Mouse (Mus musculus) adipocyte (in vitro differentiated cells): ENCODE results near the gene Nutm1.
A peak's percentile ranks its signal among the peaks of the same experiment; 100 is the strongest.

Experiments
- DNase-seq: peaks from one replicate; pipeline ENCODE4 v3.0.0-alpha.2; 2016; ENCODE audit warnings: low spot score

Gene Nutm1

GRCm38 (mm10) chr2:112261748-112262653 is 2.9 kb upstream of the Nutm1 start, which contains the start of gene Nop10:
Nop10 (plus strand) TSS chr2:112261926.
- peak; percentile 94 for DNase-seq

- no peak for DNase-seq
Measured at GRCm38 (mm10) chr2:112254675-112255515, 4.2 kb downstream of the Nutm1 start.

DNA sequence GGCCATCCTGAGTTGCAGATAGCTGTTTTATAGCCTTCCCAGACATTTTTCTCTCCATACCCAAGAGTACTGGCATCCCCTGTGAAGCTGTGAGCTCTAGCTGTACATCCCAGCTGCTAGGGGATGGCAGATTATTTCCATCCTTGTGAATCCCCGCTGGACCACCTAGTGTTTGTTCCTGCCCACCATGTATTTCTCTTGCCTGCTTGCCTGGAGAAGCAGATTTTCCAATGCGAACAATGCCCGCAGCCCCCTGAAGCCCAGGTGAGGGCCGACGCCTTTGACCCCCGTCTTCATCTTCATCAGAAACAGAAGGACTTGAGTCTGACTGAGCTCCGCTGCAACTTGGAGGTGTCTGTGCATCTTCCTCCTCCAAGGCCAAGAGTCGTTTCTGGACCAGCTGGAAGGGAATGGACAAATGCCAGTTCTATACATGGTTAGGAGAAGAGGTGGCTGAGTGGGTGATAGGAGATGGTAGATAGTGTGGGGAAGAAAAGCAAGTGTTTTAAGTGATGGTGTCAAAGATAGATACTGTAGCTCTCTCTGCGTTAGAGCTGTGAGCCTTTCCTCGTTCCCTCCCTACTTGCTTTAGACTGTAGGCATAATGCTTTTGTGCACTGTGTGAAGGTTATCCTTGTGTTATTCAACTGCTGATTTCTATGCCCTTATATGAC is 9.2 kb downstream of the Nutm1 start:
- DNase-seq: no peak

DNA sequence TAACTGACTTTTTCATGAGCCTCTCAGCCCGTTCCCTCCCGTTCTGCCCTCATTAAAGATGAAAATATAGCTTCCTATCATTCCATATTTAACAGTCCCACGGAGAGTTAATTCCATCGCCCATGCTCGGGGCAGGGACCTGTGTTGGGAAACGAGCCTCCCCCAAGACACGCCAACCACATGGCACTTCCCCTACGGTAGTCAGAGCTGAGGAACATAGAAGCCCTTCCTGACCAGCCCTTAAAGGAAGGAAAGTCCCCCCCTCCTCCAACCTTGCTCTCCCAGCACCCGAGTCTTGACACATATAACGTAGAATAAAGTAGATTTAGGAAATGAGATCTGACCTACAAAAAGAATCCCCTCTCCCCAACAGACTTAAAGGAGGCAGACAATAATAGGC is 11.8 kb downstream of the Nutm1 start:
- no peak for DNase-seq

GRCm38 (mm10) chr2:112246193-112246592 is 12.9 kb downstream of the Nutm1 start:
- DNase-seq: no peak

GRCm38 (mm10) chr2:112245307-112245706 is 13.8 kb downstream of the Nutm1 start:
- no peak for DNase-seq

GRCm38 (mm10) chr2:112241787-112242186 is 17.3 kb downstream of the Nutm1 start:
- DNase-seq: no peak

GRCm38 (mm10) chr2:112239935-112240721 is 19.0 kb downstream of the Nutm1 start:
- no peak for DNase-seq

DNA sequence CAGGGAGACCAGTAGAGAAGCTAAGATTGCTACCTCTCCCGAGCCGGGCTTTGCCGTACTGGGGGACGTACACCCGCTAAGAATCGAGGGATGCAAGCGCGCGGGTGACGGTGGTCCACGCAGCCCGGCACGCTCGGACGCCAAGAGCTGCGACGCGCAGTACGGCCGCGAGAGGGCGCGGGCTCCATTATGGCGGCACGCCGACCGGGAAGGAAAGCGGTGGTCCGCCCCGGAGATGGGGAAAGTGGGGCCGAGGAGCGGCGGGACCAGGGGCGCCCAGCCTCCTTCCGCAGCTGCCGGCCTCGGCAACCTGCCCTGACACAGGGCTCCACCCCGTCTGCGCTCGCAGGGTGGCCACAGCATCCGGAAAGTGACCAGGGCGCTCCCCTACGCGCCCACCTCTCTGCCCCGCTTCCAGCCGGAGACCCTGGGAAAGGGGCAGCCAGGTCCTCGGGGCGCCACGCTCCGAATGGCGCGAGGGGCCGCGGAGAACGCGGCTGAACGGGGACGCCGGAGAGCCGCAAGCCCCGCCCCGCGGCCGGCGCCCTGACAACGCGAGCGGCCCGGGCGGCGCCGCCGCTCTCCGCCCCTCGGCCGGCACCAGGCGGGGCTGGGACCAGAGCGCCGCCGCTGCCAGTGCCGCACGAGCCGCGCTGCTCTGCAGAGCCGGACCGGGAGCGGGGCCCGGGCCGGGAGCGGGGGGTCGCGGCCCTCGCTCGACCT is 19.7 kb downstream of the Nutm1 start, which contains the start of gene Lpcat4:
Lpcat4 (plus strand) TSS at position 257 of the 723 bp plus-strand sequence.
- DNase-seq: peak; percentile 58

GRCm38 (mm10) chr2:112238006-112238405 is 21.1 kb downstream of the Nutm1 start:
- DNase-seq: no peak

DNA sequence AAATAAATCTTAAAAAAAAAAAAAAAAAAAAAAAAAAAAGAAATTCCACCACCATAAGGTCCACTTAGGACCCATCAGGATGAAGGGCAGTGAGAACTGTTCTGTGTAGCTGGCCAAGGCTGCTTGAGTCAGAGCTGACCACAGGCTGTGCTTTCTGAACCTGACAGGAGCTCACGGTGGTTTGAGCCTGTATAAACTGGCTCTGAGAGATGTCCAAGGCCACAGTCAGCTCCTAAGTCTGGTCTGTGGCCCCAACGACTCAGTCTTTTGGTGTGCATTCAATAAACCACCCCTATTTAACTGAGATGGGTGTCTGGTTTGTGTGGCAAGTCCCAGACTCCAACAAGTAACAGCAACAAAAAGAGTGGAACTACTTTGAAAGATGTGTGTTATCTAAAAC is 22.5 kb downstream of the Nutm1 start:
- DNase-seq: no peak

DNA sequence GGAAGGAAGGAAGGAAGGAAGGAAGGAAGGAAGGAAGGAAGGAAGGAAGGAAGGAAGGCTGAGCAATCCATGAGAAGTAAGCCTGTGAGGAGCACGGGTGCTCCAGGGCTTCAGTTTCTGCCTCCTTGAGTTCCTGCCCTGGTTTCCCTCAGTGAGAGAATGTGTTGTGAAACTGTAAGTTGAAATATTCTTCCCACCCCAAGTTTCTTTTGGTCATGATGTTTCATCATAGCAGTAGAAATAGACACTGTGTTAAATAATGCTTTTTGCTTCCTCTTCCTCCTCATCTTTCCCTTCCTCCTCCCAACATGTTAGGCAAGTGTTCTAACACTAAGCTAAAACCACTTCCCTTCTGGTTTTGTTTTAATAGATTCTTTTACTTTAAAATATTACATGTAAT is 26.5 kb downstream of the Nutm1 start:
- no peak for DNase-seq

DNA sequence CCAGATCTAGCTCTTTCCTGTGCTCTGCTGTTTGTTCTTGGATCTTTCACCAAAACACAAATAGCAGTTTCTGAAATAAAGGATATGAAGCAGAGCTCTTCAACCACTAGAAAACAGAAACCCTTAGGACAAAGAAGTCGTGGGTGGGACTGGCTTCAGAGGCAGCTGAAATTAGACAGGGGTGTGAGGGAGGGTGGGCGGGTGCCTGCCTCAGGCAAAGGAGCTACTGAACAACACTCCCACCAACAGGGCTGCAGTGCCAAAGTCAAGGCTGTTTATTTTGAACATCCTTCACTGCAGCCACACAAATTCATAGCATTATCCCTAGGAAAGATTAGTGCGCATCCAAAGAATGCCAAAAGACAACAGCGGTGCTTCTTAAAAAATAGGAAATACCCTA is 34.7 kb downstream of the Nutm1 start:
- DNase-seq: no peak

DNA sequence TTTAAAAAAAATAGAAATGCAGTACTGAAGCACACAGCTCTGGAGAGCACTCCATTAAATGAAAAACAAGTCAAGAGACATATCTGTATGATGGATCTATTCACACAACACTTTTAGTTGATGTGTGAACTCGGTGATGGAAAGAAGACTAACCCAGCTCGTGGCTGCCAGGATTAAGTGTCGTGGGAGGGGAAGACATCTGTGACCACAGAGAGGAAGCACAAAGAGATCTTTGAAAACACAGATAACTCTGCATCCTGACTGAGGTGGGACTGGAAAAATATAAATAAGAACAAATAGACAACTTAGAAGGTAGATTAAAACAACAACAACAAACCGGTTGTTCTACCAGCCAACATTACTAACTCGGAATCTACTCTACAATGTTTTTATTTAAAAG is 36.5 kb downstream of the Nutm1 start:
- DNase-seq: no peak

DNA sequence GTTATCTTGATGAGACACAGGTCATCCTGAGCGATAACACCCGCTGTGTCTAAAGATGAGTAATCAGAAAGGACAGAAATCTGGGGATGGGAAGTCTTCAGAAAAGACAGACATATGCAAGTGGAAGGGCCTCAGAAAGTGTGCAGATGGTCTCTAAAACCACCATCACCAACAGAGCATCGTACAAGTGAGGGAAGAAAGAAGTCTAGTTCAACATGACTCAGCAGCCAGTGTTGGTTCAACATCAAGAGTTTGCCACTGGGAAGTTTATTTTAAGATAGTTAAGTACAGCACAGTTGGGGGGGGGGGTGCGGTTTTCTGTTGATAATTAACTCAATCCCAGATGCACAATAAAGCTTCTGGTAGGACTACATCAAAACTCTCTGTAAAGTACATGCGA is 38.2 kb downstream of the Nutm1 start:
- DNase-seq: no peak

DNA sequence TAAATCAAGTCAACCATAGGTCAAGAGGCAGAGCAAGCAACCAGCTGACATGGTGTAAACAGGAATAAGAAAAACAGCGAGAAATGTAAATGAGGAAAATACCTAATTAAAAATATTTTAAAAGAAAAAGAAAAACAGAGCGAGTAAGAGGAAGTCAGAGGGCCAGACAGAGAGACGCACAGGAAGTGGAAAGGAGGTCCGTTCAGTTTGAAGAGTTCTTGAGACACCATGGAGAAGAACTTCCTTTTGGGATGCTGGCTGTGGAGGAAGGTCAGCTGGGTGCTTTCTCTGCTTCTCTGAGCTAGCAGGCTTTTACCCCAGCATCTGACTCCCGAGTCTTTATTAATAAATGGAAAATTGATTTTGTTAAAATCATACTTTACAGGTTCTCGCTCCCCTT is 41.5 kb downstream of the Nutm1 start:
- DNase-seq: no peak

GRCm38 (mm10) chr2:112215977-112216376 is 43.1 kb downstream of the Nutm1 start:
- DNase-seq: peak; percentile 53

- DNase-seq: no peak
Measured at GRCm38 (mm10) chr2:112210699-112211098, 48.4 kb downstream of the Nutm1 start.

DNA sequence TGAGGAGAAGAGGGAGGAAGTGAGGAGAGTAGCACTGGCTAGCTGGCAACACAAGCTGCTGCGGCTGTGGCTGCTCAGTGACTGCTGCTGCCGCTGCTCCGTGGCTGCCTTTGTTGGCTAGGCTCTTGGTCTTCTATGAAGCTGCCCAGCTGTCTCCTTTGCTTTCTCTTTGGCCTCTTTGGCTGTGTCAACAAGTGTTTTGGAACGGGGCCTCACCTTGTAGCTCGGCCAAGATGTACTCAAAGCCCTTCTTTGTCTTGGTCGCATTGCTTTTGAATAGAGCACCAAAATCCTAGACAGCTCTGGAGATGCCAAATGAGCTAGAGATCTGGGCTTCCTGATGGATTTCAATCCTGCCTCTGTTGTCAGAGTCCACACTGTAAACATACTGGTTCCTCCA is 48.9 kb downstream of the Nutm1 start:
- no peak for DNase-seq

DNA sequence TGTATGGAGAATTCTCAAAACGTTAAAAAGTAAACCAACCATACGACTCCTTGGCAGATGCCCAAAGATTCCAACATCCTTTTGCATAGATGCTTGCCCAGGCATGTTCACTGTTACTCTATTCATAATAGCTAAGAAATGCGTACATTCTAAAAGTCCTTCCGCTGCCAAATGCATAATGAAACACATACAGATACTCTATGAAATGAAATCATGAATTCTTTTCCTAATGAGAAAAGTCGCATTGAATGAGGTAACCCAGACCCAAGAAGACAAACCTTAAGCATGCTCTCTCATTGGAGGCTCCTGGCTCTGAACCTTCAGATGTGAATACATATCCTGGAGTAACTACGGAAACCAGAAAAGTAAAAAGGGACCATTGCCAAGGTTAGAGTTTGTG is 56.0 kb downstream of the Nutm1 start:
- no peak for DNase-seq
